Mouse (Mus musculus): ENCODE measurements at regions not wholly inside any gene's neighbourhood (a gene's known extent, or its start where the extent isn't known, plus 50 kb on each side); places are given as distances from the start of the nearest gene placed in this dataset.
"Not testable (repeated sequence)": the region's sequence is repeated elsewhere in the genome, so short reads cannot be mapped to it uniquely, and the experiment has no call there.

DNA sequence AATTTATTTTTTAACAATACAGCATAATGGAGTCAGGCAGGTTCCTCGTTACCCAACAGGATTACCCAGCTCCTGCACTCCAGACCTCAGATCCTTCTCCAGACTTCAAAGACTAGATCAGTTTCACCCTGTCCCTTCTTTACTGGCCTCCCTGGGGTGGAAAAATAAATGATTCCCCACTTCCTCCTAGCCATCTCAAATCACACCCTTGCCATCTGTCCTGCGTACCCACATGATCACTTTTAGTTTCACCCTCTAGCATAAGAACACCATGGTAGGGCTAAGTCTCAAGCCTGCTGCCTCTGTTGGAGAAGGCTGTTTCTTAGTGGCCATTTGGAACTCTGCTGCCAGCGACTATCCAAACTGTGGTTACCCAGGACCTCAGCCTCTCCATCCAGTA, 222.0 kb downstream of the Plxna1 start:
- no peak for DNase-seq (ENCODE audit: low spot score)

DNA sequence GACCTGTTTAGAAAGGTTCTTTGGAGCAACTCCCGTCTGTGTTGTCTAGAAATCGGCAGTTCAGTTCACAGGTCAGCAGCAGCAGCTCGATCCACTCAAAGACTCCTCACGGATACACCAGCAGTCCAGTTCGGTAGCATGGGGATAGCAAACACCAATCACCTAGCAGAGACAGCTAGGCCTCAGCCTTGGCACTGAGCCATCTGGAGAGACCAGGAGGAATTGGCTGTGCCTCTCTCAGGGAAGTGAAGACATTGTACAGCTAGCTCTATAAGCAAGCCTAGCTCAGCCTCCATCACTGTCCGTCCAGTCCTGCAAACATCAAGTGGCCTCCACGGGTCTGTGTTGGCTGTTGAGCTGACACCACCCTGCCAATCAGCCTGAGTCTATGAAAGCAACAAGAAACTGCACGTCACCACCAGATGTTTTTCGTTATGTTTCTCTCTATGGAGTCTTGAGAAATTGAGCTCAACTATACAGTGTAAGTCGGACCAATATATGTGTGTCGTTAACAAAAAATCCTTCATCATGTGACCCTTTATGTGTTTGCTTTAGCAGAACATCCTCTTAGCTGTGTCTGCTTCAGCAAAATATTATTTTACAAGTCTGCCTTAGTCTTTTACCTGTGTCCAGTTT, 209.3 kb downstream of the Plxna1 start:
- no peak for DNase-seq (ENCODE audit: low spot score)

DNA sequence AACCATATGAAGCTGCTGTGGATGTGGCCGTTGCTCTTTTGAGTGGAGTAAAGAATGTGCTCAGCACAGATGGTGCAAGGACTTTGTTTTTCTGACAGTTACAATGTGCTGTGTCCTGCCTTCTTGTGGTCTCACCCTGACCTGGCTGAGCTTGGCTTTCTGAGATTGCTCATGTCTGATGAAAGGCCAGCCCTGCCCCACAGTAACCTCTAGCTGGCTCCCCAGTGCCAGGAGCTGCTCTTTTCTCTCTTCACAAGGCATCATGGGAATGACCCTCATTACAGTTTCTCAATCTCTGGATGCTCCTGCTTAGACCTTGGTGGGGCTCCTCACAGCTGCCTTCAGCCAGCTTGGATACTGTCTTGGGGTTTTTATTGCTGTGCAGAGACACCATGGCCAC, 204.9 kb downstream of the Plxna1 start:
- DNase-seq (ENCODE audit: low spot score), result no peak

DNA sequence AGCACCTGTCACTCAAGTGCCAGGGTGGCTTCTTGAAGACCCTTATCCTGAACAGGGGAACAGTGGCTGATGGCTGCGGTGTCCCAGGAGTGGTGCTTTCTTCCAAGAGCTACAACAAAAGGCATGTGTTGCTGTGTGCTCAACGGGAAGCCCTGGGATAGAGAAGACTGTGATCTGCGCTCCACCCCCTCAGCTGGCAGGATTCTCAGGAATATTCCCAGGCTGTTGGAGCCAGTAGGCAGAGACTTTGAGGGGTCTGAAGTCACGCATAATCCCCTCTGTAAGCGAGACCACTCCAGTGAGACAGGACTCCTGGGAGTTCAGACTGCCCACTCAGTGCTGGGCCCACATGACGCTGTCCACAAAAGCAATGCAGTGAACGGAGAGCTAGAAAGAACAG, 202.4 kb downstream of the Plxna1 start:
- no peak for DNase-seq (ENCODE audit: low spot score)

DNA sequence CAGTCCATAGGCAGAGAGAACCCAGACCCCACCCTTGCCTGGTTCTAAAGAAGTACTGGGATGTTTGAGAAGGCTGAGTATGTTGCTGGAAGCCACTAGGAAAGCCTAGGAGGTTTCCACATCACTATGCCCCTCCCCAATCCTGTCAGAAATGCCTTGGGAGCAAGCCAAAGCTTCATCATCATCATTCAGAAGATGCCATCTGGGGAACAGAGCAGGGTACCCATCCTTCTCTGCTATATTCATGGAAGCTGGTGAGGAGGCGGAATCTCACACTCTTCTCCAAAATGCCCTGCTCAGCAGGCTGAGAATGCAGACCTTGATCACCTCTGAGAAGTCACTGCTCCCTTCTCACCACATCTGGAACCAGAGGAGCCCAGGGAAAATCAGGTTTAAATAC, 200.7 kb downstream of the Plxna1 start:
- DNase-seq (ENCODE audit: low spot score), result no peak

DNA sequence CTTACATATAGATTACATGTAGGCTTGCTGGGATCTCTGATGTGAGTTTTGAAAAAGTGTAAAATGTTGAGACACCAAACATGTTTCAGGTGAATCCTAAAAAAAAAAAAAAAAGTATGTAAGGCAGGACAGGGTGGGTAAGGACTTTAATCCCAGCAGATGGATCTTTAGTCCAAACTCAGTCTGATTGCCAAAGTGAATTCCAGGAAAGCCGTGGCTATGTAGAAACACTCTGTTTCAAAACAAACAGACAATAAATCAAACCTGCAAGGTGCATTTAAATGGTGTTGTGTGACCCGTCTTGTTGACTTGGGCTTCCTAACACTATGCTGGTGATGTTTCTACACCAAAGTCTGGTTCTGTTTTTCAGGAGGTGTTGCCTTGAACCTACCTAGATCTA, 192.9 kb downstream of the Plxna1 start:
- DNase-seq (ENCODE audit: low spot score), result no peak

DNA sequence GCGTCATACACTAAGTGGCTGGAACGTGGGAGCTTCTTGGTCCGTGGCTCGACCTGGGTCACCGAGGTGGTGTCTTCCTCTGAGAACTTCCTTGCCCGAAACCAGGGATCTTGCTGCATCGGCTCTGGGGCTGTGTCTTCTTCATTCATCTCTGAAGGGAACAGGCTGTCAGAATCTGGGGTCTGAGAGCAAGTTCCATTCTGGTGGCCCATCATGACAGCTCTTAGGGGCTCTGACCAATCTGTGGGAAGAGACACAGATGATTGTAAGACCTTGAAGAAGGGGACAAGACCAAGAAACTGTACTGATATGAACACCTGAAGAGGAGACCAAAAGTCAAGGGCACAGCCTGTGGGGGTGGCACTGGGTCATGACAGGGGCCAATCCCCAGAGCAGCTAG, 177.5 kb downstream of the Plxna1 start:
- not testable (repeated sequence) for DNase-seq (ENCODE audit: low spot score)

DNA sequence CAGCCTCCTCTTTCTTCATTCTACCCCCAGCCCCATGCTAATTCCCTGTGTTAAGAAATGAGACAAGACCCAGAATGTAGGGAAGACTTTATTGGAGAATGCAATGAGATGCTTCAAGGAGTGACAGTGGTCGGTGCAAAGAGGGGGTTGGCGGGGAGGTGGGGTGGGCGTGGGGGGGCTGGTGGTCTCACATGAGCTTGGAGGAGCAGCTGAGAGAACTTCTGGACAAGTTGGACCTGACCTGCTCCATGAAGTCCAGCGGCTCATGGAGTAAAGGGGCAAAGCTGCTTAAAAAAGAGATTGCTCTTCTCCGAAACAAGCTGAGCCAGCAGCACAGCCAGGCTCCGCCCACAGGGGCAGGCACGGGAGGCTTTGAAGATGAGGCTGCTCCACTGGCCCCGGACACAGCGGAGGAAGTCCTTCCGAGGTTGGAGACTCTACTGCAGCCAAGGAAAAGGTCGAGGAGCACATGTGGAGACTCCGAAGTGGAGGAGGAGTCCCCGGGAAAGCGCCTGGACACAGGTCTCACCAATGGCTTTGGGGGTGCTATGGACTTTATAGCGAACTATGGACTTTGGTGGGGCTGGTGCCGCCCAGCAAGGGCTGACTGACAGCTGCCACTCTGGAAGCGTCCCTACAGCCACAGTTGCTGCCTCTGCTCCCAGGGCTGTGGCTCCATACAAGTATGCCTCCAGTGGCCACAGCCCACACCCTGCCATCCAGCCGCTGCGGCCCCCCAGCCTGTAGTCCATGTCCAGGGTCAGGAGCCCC, 161.7 kb downstream of the Plxna1 start:
- DNase-seq (ENCODE audit: low spot score), result not testable (repeated sequence)

DNA sequence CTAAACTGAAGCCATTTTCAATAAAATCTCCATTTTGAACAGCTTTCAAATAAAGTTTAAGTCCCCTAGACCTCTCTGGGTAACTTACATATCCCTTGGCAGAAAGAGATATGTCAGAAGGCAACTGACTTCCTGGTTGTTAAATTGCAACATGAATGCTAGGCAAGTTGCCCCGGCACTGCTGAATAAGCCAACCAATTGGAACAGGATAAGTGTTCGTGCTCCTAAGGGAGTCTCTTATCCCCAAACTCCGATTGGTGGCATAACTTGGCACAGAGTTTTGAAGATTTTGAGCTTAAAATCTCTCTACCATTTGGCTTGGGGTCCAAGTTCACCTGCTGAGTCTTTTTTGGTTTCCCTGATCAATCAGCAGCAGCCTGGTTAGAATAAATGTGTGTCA, 147.4 kb downstream of the Plxna1 start:
- no peak for DNase-seq (ENCODE audit: low spot score)

DNA sequence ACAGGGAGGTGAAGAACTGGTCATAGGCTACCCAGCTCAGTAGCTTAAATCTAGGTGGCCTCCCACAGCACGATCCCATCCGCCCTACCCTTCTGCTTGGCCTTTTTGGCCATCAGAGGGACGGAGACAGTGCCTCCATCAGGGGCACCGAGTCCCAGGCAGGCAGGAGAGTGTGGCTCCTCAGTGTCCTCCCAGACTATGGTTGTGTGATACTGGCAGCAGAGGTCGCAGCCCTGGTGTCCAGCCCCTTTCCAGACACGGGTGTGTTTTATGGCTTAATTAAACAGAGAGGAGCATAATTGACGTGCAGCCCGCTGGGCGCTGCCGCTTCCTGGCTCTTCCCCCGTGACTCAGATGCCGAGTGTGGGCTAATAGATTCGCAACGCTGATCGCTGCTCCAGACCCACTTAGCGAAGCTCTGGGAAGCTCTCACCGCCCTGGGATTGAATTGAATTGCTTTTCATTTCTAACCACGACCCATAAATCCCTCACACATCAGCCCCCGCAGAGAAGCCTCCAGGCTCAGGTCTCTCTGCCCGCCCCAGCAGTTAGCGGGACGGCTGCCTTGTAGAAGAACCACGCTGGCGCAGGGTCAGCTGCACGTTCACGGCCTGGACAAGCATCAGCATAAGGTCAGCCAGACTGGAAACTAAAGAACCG, 126.9 kb downstream of the Plxna1 start:
- DNase-seq (ENCODE audit: low spot score), result peak; percentile 19

DNA sequence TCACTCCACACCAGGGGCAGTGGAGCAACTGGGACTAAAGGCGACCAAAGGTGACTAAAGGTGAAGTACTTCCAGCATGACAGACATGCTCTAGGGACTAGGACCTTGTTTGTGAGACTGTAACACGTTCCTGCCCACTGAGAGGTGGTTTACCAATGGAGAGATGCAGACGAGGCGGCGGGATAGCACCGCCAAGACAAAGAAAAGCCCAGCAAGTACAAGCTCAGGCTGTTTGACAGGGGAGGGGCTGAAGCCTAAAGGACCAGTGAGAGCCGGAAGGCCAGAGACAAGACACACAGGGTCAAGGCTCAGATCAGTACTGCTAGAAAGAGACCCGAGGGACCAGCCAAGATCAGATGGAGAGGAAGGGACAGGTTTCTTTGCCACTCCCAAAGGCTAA, 126.2 kb downstream of the Plxna1 start:
- DNase-seq (ENCODE audit: low spot score), result no peak

DNA sequence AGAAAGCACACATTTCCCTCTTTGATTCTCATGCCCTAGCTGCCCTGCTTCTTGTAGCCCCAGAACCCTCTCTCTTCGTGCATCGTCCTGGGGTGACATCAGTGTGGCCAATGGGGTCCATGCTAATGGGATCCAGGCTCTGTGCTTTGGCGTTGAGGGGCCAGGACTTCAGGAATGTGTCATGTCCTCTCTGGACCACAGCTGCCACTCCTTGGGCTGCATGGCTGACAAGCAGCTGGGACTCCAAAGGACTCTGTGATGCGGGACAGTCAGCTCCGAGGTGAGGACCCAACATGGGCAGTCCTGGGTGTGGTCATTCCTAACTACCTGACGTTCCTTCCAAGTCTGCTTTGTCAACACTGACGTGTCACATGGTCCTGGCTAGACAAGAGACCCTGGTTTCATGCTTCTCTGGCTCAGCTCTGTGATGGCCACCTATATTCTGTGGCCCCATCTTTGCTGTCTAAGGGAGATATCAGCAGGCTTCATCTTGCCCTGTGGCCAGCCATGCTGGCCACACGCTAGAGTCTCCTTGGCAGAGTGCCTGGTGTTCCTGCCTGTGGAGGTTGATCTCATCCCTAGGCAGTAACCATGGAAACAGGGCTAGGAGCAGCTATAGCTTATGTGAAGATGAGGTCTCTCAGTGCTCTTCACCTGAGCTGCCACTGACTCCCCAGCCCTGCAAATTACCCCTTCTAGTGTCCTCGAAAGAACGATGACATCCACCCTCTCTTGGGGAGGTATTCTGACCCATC, 125.4 kb downstream of the Plxna1 start:
- DNase-seq (ENCODE audit: low spot score), result no peak

DNA sequence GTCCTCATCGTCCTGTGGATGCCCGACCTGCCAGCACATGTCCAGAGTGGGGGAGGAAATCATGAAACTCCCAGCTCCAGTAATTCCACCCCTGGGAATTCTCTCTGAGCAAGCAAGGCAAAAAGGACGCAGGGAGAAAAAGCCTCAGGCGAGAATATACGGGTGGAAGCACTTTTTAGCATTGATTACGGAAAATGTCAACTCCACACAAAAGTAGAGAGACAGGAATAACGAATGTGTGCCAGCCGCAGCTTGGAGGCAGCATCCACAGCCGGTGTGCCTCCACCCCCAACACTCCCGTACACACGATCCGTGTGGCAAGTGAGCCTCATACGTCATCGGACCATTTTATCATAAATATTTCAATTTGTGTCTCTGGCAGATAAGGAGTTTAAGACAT, 123.5 kb downstream of the Plxna1 start:
- DNase-seq (ENCODE audit: low spot score), result no peak

DNA sequence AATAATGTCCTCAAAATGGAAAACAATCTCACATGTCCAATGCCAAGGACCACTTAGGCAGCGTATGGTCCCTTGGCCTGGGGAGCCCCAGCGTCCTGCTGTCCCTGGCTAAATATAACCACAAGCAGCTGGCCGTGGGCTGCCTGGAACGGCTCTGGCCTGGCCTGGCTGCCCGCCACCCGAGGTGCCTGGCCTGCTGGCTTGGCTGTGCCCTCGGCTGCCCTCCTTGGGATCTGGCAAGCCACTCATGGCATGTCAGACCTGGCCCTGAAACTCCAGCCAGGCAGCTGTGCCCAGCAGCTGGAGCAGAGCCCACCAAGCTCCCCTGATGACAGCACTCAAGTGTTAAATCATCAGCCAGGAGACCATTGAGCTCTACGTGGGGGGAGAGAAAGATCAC, 122.9 kb downstream of the Plxna1 start:
- DNase-seq (ENCODE audit: low spot score), result peak; percentile 63

DNA sequence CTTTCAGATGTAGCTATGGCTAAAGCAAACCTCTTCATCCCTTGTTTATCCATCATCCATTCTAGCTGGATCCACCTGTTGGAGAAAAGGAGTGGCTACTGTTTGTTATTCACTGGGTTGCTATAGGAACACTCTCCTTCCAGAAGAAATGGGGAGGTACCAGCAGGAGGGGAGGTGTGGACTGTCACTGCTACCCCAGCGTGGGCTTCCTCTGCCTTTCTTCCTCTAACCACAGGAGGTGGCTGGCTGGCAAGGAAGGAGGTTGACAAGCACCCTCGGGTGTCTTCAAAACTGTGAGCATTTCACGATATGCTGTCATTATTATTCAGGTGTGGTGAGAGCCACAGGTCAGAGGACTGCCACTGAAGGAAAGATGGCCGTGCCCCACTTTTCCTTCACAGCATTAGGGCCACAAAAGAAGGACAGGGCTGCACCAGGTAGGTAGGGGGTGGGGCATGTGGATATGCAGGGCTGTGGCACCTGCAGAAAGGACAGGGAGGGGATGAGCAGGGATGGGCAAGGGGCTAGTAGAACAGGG, 122.2 kb downstream of the Plxna1 start:
- DNase-seq (ENCODE audit: low spot score), result no peak

DNA sequence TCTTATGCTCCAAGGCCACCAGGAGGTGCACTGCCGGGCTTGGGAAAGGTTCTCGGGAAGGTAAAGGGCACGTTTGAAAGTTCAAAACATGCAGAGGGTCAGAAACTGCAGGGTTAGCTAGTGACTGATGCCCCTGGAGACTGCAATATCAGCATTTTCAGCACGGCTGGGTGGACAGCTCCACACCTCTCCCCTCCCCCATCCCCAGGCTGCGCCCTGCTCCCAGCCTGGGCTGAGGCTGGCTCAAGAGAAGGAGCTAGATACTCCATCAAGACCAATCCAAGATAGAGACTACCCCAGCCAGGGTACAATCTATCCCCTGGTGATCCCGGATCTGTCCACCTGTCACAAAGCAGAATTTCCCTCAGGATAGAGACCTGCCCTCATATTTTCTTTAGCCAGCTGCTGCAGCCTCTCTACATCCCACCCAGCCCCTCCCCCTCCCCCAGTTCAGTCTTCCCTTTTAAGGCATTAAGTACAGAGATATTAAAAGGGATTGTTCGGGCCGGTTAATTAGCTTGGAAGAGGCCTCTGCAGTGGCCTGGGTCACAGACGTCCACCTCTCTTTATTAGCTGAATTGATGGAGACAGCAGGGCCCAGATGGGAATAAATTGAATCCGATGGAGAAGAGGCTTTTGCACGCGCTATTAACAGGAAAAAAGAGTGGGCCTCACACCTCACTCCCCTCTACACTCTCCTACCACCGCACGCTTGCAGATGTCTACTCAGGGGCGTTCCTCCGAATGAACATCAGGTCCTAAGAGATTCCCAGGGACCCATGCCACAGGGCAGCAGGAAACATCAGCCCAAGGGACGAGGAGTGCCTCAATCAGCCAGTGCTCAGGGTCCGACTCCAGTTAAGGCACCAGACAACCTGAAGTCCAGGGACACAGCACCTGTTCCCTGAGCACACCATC, 119.8 kb downstream of the Plxna1 start:
- DNase-seq (ENCODE audit: low spot score), result peak; percentile 54

DNA sequence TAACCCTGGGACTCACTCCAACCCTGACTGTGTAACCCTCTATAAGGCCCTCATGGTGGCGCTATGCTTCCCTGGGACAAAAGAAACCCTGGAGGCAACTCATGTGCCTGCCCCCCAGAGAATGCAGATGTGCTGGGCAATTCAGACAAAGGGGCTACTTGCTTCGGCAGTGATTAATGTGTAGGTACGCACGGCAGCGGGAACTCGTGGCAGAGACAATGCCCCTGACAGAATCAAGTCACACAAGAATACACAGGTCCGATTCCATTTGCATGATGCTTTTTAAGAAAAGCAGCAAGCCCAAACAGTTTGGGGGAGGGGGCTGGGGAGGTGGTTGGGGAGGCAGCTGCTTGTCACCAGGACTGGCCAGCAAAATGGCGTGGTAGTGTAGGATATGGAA, 116.9 kb downstream of the Plxna1 start:
- no peak for DNase-seq (ENCODE audit: low spot score)

DNA sequence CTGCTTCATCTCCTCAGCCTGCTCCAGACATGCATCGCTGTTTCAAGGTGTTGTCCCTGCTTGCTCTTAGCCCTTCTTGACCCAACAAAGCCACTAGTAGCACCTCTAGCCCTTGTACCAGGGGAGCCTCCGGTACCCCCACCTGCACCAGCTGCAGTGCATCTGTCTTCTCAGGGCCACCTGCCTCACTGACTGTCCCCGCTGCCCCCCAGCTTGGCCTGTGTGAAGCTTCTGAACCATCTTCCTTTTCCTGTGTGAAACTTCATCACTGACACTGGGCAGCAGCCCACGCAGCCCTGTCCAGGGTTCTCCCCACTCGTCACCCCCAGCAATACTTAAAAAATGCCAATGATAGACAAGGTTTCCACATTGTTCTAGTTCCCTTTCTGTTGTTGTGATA, 116.2 kb downstream of the Plxna1 start:
- DNase-seq (ENCODE audit: low spot score), result no peak

DNA sequence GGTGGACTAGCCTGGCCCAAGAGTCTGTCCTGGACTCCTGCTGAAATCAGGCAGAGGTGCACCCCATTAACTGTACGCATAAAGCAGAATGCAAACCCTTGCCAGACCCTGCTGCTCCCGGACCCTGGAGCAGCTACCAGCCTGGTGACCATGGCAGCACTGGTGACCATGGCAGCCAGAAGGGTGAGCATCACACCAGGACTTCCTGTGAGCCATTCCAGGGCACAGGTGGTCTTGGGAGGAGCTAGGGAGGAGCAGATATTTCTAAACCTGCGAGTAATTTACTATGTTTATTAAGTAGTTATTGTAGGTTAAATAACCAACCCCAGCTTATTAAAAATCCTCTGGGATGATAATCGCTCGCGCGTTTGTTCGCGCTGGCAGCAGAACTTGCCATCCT, 113.8 kb downstream of the Plxna1 start:
- DNase-seq (ENCODE audit: low spot score), result no peak

DNA sequence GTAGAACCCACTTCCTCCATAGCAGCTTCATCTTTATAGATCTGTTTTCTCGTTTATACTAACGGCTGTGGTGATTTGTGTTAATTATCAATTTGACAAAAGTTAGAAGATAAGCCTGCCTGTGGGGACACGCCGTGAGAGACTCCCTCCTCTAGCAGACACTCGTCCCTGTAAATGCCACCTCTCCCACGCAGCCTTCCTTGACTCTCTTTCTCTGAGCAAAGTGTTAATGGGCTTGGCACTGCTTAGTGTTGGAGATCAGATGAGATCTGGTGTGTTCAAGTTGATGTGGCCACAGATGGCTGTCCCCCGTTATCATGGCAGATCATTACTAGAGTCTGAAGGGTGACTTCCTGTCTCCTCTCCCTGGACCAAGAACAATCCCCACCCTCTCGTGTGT, 113.1 kb downstream of the Plxna1 start:
- no peak for DNase-seq (ENCODE audit: low spot score)

DNA sequence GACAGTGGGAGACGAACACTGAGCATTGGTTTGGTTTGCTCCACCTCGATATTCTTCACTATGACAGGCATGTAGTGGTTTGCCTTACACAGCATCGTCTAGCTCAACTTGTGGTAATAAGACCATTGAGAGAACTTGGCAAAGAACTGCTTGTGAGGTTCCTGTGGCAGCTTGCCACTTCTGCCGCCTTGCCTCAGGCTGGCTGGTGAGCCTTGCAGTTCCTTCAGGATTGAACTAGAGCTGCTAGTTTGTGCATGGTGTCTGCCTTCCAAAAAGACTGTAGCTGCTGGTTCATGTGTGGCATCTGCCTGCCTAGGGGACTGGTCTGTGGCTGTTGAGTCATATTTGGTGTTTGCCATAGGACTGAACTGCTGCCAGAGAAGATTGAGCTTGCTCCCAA, 110.8 kb downstream of the Plxna1 start:
- no peak for DNase-seq (ENCODE audit: low spot score)

Data from ovary, postnatal 36 days (tissue).